Mouse (Mus musculus) embryonic fibroblast, embryonic 13.5 days (primary cell): ENCODE data around the gene Lilrb4a.

Experiments
- CTCF ChIP-seq: IDR thresholded peaks from 2 replicates; pipeline ENCODE4 v1.5.1; 2011; ENCODE audit warnings: mild to moderate bottlenecking, control low read depth, low read length, moderate library complexity, borderline replicate concordance; ENCODE audit not compliant: insufficient read depth
- POLR2A ChIP-seq: IDR thresholded peaks from 2 replicates; pipeline ENCODE4 v1.6.1; 2011; ENCODE audit warnings: low read depth, mild to moderate bottlenecking, control low read depth, low read length, moderate library complexity

GRCm38 (mm10) chr10:51528840-51529434, 38.2 kb downstream of the Lilrb4a start:
- TF ChIP-seq CTCF = no peak
- no peak for TF ChIP-seq POLR2A
